Mouse (Mus musculus) adipocyte (in vitro differentiated cells): ENCODE results near the gene Creb1.
A peak's percentile ranks its signal among the peaks of the same experiment; 100 is the strongest.
"Not testable (repeated sequence)": the region's sequence is repeated elsewhere in the genome, so short reads cannot be mapped to it uniquely, and the experiment has no call there.

ENCODE experiments used
- DNase-seq: peaks from one replicate; pipeline ENCODE4 v3.0.0-alpha.2; 2016; ENCODE audit warnings: low spot score

Gene Creb1

DNA sequence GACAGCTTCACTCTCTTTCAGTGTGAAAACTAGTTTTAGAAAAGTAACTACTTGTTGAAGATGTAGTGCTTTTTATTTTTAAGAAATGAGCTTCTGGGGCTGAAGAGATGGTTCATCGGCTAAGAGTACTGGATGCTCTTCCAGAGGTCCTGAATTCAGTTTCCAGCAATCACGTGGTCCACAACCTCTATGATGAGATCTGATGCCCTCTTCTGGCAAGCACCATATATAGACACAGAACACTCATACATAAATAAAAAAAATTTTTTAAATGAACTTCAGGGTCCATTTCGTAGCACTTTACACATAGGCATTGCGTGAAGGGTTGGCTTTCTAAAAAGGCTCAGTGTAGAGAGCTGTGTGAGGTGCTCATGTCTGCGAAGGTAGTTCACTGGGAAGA lies 11.3 kb downstream of the Creb1 start:
- DNase-seq = no peak

- DNase-seq = no peak
Observed at GRCm38 (mm10) chr1:64546070-64546469, 13.6 kb downstream of the Creb1 start.

- DNase-seq = no peak
Observed at GRCm38 (mm10) chr1:64549380-64549779, 16.9 kb downstream of the Creb1 start.

GRCm38 (mm10) chr1:64551908-64552307 lies 19.5 kb downstream of the Creb1 start:
- DNase-seq = no peak

DNA sequence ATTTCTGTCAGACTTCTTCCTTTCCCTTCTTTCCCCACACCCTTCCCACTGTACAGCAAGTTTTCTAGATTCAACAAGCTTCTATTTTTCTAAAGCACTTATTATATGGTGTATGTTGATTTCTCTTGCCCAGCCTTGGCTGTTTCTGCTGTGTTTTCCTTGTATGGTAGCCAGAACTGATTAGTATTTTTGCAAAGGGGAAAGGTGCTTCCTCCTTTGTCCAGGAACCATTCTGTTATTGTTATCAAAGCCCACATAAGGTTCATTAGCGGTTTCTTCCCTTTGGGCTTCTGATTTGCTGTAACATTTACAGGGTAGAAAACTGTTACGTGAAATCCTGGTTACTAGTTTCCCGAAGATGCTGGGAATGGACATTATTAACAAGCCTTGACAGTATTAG lies 27.7 kb downstream of the Creb1 start:
- no peak for DNase-seq

DNA sequence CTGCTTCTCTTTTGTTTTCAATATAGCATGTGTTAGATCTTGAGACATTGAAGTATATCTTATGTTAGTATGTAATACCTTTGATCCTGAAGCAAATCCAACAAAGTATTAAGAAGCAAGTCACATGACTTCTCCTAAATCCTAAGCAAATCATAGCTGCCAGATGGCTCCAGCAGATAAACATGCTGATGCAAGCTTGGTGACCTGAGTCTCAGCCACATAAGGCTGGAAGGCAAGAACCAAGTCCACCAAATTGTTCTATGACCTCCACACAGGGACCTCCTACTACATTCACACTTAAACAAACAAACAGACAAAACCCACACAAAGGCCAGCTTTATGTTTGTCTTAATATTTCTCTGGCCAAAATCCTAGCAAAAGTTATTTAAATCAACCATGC lies 35.8 kb downstream of the Creb1 start:
- DNase-seq = peak; percentile 19

DNA sequence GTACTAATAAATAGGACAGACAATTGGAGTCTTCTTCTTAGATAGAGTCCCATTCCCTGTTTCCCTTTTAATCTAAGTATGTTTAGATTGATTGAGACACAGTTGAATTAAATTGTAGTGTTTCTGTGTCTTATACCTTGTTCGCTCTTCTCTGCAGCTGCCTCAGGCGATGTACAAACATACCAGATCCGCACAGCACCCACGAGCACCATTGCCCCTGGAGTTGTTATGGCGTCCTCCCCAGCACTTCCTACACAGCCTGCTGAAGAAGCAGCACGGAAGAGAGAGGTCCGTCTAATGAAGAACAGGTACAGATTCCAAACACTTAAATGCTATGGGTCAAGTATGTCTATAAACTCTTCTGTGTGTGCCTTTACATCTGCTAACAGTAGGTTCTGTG lies 43.6 kb downstream of the Creb1 start:
- no peak for DNase-seq

DNA sequence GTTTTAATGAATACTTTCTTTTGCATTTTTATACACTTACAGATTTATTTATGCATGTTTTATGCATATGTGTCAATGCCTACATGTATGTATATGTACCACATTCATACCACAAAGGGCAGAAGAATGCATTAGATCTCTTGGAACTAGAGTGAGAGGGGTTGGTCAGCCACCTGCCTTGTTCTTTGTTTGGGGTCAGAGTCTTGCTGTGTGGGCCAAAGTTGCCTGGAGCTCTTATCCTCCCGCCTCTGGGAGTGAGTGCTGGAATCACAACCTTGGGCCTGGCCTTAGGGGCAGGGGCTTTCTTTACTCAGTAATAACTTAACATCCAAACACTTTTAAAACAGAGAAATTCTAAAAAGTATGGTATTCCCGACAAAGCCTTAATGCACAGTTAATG lies 44.3 kb downstream of the Creb1 start:
- DNase-seq = no peak

GRCm38 (mm10) chr1:64577911-64578310 lies 45.5 kb downstream of the Creb1 start:
- DNase-seq = not testable (repeated sequence)

DNA sequence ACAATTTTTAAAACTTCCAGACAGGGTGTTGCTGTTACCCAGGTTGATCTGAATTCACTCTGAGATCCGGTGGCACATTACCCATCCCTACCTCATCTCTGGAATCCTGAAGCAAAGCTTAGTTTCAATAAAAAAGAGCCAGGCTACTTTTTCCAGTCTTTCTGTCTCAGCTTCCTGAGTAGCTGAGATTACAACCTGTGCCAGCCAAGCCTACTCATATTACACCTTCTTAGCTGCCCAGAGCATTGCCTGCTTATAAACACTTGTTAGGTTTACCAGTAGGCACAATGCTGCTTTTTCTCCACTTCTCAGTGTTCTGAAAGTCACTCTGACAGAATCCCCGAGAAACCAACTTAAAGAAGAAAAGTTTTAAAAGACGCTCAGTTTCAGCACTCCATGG lies 46.4 kb downstream of the Creb1 start:
- DNase-seq = no peak

DNA sequence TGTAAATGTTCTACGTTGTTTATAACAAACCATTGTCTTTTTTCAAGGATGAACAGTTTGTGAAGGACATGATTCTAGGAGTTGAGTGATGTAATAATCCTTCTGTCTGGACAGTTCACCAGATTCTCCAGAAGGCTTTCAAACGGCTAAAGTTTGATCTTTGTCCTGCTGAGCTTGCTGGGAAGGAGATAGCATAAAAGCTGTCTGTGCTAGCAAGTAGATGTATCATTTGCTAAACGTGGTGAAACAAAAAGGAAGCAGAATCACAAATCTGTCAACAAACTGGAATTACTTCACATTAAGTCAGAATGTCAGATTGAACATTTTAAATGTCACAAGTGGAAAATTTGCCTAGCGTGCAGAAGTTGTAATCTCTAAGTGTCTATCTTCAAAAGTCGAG lies 66.5 kb downstream of the Creb1 start:
- no peak for DNase-seq

DNA sequence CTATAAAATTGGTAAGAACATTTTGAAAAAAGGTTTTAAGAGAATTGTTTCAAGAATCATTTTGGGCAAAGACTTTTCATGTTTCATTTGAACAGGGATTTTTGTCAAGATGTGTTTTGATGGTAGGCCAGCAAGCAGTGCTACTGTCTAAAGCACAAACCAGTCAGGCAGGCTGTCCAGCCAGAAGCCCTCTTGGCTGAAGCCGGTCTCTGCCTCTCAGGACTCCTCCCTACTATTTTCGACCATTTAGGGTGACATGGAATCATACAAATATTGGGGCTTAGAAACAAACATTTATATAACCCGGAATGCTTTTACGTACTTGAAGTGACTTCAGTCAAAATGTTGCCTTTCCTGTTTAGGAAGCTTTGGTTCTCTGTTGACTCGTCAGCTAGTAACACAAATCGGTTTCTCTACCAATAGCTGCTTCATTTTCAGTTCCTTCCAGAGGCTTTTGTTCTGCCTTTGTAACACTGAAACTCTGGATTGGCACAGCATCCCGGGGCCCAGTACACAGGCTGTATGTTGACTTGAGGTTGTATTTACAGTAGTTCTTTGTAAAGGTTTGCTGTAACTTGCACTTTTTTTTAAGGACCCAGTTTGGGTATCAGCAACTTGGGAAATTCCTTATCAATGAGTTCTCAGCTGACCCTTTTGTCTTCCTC lies 68.1 kb downstream of the Creb1 start:
- no peak for DNase-seq

DNA sequence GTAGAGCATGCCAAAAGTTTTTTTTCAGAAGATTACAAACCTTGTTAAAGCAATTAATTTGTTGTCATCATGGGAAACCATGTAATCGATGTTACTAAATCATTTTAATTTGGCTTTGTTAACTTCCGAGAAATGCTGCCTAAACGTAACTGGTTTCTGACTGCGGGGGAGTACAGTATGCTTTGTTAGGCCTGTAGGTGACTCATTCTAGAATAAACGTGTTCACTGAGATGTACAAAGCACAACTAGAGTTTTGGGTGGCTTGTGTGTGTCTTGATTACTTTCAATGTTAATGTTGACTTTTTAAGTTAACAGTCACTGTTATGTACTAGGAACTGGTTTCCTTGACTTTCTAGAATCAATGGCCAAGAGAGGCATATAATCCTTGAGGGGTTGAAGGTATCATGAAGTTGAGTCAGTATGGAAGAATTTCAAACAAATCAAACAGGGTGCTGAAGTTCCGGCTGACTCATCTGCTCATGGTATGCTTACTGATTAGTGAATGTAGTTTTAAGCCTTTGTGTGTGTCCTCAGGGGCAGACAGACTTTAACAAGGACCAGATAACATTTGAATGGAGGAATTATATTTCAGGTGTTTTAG lies 68.9 kb downstream of the Creb1 start:
- no peak for DNase-seq

GRCm38 (mm10) chr1:64603381-64603780 lies 70.9 kb downstream of the Creb1 start:
- DNase-seq = no peak

DNA sequence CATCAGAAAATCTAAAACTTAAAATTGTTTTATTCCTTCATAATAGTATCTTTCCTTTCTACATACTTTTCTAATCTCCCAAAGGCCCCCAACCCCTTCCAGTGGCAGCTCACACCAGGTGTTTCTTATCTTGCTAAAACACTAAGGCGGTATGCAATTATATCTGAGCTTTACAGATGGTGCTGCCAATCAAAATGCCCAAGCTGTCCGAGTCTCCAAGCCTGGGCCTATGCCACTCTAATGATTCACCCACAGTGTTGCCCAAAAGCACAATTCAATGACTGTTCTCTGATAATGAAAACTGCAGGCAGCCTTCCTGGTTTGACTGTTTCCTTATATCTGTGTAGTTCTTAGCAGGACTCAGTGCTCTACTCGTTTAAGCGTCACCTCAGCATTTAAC lies 76.7 kb downstream of the Creb1 start:
- no peak for DNase-seq

DNA sequence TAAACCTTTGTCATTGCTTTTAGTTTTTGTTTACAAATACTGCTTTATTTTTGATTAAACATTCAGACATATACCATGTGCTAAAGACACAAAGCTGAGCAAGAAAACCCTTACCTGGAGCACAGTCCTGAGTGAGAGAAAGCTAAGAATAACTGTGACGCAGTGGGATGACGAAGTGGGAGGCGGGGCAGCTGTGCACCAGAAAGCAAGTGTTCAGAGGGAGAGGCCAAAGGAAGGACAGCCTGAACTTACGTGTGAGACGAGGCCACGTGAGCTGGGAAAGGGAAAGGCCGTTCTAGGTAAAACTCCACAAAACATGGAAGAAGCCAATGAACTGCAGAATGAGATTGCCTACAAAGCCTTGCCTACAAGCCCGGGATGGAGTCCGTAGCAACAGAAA lies 77.5 kb downstream of the Creb1 start:
- DNase-seq = no peak

DNA sequence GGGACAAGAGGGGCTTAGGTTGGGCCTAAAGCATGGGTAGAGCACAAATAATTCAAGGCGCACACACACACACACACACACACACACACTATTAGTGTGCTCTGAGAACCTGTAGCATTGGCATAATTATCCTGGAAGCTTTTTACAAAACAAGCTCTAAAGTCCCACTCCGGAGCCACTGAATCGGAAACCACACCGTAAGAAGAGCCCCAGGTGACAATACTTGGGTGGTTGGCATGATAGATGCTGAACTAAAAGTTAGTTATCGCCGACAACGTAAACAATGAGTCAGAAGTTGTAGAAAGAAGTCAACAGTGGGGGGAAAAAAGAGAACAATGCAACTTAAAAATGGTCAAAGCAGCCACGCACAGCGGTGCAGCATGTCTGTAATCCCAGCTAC lies 81.9 kb downstream of the Creb1 start:
- no peak for DNase-seq

DNA sequence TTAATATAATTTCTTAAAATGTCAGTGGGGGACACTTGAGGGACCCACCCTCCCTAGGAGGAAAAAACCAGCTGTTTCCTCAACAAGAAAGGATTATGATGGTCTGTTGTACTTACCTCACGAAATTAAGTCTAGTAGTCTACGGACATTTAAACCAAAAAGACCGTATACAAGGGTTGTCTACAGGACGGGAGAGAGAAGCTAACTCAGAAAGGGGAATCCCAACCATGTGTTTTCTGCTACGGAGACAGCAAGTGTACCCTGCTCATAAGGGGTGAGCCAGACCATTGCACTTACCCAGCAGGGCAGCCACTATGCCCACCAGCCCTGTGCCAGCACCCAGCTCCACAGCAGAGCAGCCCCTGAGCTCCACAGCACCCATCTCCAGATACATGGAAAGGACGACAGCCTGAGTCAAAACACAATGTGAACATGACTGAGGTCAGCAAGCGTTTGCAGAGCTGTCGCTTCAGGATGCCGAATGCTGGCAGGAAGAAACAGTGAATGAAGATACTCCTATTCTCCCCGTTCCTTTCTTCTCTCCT lies 82.4 kb downstream of the Creb1 start:
- no peak for DNase-seq

GRCm38 (mm10) chr1:64615531-64615991 lies 83.1 kb downstream of the Creb1 start:
- DNase-seq = peak; percentile 75

DNA sequence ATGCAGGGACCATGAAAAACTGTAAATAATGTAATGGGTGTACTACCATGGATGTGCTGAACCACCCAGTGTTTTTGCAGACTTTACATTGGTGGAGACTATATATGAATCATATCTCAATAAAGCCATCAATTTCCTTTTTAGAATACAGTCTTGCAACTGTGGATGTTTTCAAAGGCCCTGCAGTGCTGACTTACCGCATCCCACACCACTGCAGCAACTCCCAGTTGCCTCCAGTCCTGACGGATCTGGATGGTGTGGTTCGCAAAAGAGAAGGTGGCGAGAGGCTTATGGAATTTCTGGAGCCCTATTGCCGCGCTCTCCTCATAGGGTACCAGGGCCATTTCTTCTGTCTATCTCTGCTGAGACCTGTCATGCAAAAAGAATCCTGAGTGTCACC lies 83.6 kb downstream of the Creb1 start:
- DNase-seq = no peak

DNA sequence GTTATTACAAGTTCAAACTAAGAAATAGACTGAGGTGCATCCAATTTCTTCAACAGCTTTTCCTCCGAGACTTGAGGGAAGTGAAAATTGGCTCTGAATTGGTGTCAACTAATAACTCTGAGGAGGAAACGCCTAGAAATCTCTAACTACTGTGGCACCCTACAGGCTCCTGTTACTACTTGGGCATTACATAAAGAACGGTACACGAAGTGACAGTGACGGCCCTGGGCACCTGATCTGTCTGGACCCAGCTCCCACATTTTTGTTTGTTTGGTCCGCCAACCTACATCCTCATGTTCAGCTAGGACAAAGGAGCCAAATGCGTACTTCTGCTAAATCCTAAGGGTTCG lies 84.1 kb downstream of the Creb1 start:
- peak; percentile 52 for DNase-seq

DNA sequence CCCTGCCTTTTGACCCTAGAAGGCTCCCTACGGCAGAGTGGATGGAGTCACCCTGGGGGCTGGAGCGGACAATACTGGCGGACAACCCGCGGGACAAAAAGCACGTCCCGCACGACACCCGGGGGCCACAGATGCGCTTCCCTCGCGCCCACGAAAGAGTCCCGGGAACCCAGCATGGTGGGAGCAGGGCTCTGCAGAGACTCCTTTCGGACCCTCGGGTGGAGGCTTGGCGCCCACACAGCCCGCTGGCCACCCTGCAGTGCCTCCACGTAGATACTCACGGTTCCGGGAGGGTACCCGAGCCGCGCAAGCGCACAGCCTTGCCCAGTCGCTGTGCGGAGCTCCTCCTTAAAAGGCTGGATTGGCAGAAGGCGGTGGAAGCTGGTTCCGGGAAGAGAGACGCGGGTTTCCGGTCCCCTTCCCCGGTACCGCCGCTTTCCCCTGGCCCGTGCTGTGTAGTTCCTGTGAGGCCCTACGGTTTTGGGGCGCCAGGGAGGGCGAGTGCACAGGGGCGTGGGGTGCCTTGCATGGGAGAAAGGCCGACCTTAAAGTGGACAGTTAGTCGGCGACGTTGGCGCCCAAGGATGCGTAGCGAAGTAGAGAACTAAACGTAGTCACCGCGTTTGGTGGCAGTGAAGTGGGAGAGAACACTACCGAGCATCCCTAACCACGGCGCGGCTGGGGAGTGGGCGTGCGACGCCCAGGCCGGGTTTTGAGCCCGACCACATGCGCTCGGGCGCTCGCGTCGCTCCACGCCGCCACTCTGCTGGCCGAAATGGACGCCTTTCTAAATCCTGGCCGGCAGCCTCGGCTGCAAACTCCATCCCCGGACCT lies 84.7 kb downstream of the Creb1 start, which contains the start of gene Mettl21a:
Mettl21a (minus strand) TSS at position 362 of the 834 bp plus-strand sequence.
- DNase-seq = peak; percentile 93

DNA sequence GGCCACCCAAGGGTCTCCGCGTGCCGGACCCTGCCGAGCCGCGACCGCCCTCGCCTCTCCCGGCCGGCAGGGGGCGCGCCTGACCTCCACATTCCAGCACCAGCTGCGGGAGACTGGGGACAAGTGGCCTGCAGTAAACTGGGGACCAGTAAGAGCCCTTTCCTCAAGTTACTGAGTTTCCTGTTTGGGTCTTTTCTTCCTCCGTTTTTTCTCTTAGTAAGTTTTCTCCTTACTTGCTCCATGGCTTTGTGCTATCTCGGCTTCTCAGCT lies 85.2 kb downstream of the Creb1 start:
- peak; percentile 84 for DNase-seq
